In the genomic region with DNA sequence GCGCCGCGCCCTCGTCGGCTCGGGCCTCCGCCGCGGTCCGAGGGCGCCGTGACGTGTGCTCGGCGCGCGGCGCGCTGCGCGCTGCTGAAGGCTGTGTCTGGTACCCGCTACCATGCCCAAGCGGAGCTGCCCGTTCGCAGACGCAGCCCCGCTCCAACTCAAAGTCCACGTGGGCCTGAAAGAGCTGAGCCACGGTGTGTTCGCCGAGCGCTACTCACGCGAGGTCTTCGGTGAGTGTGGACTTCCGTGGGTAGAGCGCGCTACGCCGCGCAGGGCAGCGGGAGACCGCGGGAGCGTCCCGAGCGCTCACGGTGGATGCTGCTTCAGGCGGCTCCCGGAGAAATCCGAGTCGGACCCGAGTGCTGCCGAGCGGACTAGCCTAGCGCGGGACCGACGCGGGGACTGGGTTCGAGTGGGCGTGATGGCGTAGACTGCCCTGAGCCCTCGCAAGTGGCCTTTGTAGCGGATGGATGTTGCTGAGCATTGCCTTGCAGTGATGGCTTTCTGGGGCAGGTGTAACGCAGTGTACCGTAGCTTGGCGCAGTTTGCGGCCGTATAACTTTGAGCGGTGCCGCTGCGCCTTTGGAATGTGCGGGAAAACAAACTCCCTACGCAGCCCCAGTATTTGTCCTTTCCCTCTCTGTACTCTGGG, we compare ENCODE assay signal across 8 mouse cellular contexts. TPM values are rescaled to one million over a fixed set of nuclear protein-coding genes. Genes with fewer than 3 reads are reported as not detected.
DNase-seq lines count a peak whose midpoint lies in the region; ATAC-seq and TF ChIP-seq lines count a peak whose summit lies in the region.

No protein-coding gene starts in this region.

- peak overlapping the region; percentile 74 for H3K4me3 ChIP-seq in C2C12 (ENCODE audit: insufficient read depth, poor library complexity, severe bottlenecking)
- H3K4me3 ChIP-seq in hindbrain, embryonic 15.5 days, result peak overlapping the region; percentile 57
- H3K4me3 ChIP-seq in liver, embryonic 15.5 days (replicated peaks), result peak overlapping the region; percentile 88

- peaks cover 21% of the 10 kb centered on the region for H3K4me1 ChIP-seq in hindbrain, embryonic 15.5 days (replicated peaks)
- peaks cover 49% of the 10 kb centered on the region for H3K4me1 ChIP-seq in liver, embryonic 15.5 days (replicated peaks)

- peak; percentile 45 for DNase-seq in gastrocnemius, postnatal 10 days
- DNase-seq in gastrocnemius, postnatal 14 days, result no peak
- DNase-seq in embryo, embryonic 10.5 days (ENCODE audit: low spot score), result peak; percentile 51
- DNase-seq in right cerebral cortex, postnatal 14 days, result peak; percentile 68

- H3ac ChIP-seq in C2C12 (ENCODE audit: control insufficient read depth, insufficient read length, low read depth), result peak overlapping the region; percentile 89

- H3K9ac ChIP-seq in hindbrain, embryonic 15.5 days, result peak overlapping the region; percentile 67
- H3K9ac ChIP-seq in liver, embryonic 15.5 days, result peak overlapping the region; percentile 81

- no peak for TF ChIP-seq CTCF in C2C12 (IDR thresholded peaks at IDR 0.05; ENCODE audit: control insufficient read depth, insufficient read depth, insufficient read length)

- peaks cover 49% of the 10 kb centered on the region for H3K79me2 ChIP-seq in C2C12 (ENCODE audit: control insufficient read depth, insufficient read depth)

- no peaks in the 10 kb centered on the region for H3K9me3 ChIP-seq in hindbrain, embryonic 15.5 days
- no peaks in the 10 kb centered on the region for H3K9me3 ChIP-seq in liver, embryonic 15.5 days (replicated peaks)

- H3K27ac ChIP-seq in hindbrain, embryonic 15.5 days (replicated peaks), result peak overlapping the region; percentile 86
- peak overlapping the region; percentile 83 for H3K27ac ChIP-seq in liver, embryonic 15.5 days (replicated peaks)

- WGBS in hindbrain, embryonic 15.5 days, result under 1% methylated on average over 75 of the region's 75 CpGs
- under 1% methylated on average over 75 of the region's 75 CpGs for WGBS in liver, embryonic 15.5 days (ENCODE audit: insufficient replicate concordance)

- H3K4me2 ChIP-seq in hindbrain, embryonic 15.5 days, result peak overlapping the region; percentile 73
- peak overlapping the region; percentile 97 for H3K4me2 ChIP-seq in liver, embryonic 15.5 days

- H3K36me3 ChIP-seq in C2C12 (ENCODE audit: control insufficient read depth, insufficient read depth), result peaks cover 20% of the 10 kb centered on the region
- H3K36me3 ChIP-seq in hindbrain, embryonic 15.5 days, result peaks cover 21% of the 10 kb centered on the region; the same call in 1 of the 2 replicates
- peaks cover 29% of the 10 kb centered on the region for H3K36me3 ChIP-seq in liver, embryonic 15.5 days (replicated peaks)

- H3K27me3 ChIP-seq in C2C12 (ENCODE audit: control insufficient read depth, insufficient read depth, insufficient read length), result no peaks in the 10 kb centered on the region
- H3K27me3 ChIP-seq in hindbrain, embryonic 15.5 days, result no peaks in the 10 kb centered on the region
- H3K27me3 ChIP-seq in liver, embryonic 15.5 days, result no peaks in the 10 kb centered on the region

- peak; percentile 52 for ATAC-seq in hindbrain, embryonic 15.5 days (ENCODE audit: low FRiP score, low read depth)
- peak; percentile 14 for ATAC-seq in liver, embryonic 15.5 days (ENCODE audit: insufficient read depth)
- no peak for ATAC-seq in activated CD4-positive, CD25-positive, alpha-beta regulatory T cell, adult 4 months

- peaks cover 31% of the 10 kb centered on the region for H3K79me3 ChIP-seq in C2C12 (ENCODE audit: low read depth)

- intact Hi-C loops in gastrocnemius, postnatal 14 days (cut with DNase I; ENCODE audit: low total_unique reads), result no loop called here

TF ChIP-seq in C2C12, 6 proteins besides CTCF, POLR2A, EP300 and RAD21:
- TF ChIP-seq MAX (IDR thresholded peaks at IDR 0.05) (peak; percentile 19), MYOG (IDR thresholded peaks at IDR 0.05; ENCODE audit: control insufficient read depth, extremely low read depth, insufficient read length) (no peak), USF1 (IDR thresholded peaks at IDR 0.05; ENCODE audit: low read depth) (no peak), FOSL1 (IDR thresholded peaks at IDR 0.05; ENCODE audit: insufficient read depth, low read length, poor library complexity, severe bottlenecking) (no peak), MYOD1 (IDR thresholded peaks at IDR 0.05; ENCODE audit: control insufficient read depth, insufficient read length, low read depth) (no peak), CEBPB (IDR thresholded peaks at IDR 0.05; ENCODE audit: low read depth) (no peak)

RNA-seq across cellular contexts. Expression of a gene that starts 0.5 kb away (rescaled TPM):
- 10 to 100 TPM; 27.2 to 28.1 TPM for total RNA-seq in gastrocnemius, postnatal 10 days (2021)
- 10 to 100 TPM; 16.9 to 18.7 TPM for total RNA-seq in gastrocnemius, postnatal 14 days (2021)
- polyA plus RNA-seq in C2C12 (2012; fragmentation: generic; extraction: Trizol), result 164 TPM
- polyA plus RNA-seq in hindbrain, embryonic 15.5 days (2015; fragmentation: Nextera tagmentation; extraction: Ambion mirVana), result 55.6 and 61.2 TPM in 2 replicates
- polyA plus RNA-seq in liver, embryonic 15.5 days (2015; fragmentation: Nextera tagmentation; extraction: Ambion mirVana), result 106 and 114 TPM in 2 replicates
- 10 to 100 TPM; 38.7 to 44.6 TPM for polyA plus RNA-seq in activated CD4-positive, CD25-positive, alpha-beta regulatory T cell, adult 4 months (2017; shearing (Covaris generic))

RNA-seq across cellular contexts. Expression of a gene that starts 25.1 kb away (rescaled TPM):
- 100 to 1,000 TPM; 340 to 358 TPM for total RNA-seq in gastrocnemius, postnatal 10 days (2021)
- 100 to 1,000 TPM; 462 to 471 TPM for total RNA-seq in gastrocnemius, postnatal 14 days (2021)
- 10.1 TPM for polyA plus RNA-seq in C2C12 (2012; fragmentation: generic; extraction: Trizol)
- 5.8 and 6.3 TPM in 2 replicates for polyA plus RNA-seq in hindbrain, embryonic 15.5 days (2015; fragmentation: Nextera tagmentation; extraction: Ambion mirVana)
- 13.4 TPM in 2 replicates for polyA plus RNA-seq in liver, embryonic 15.5 days (2015; fragmentation: Nextera tagmentation; extraction: Ambion mirVana)
- polyA plus RNA-seq in activated CD4-positive, CD25-positive, alpha-beta regulatory T cell, adult 4 months (2017; shearing (Covaris generic)), result 1 to 10 TPM in 1 of 2 experiments, under 1 TPM in 1; 0.86 to 1.3 TPM

RNA-seq across cellular contexts. Expression of a gene that starts 29.7 kb away (rescaled TPM):
- total RNA-seq in gastrocnemius, postnatal 10 days (2021), result 100 to 1,000 TPM; 133 to 142 TPM
- 10 to 100 TPM; 78.3 to 89.4 TPM for total RNA-seq in gastrocnemius, postnatal 14 days (2021)
- 297 TPM for polyA plus RNA-seq in C2C12 (2012; fragmentation: generic; extraction: Trizol)
- polyA plus RNA-seq in hindbrain, embryonic 15.5 days (2015; fragmentation: Nextera tagmentation; extraction: Ambion mirVana), result 150 and 159 TPM in 2 replicates
- 28.4 and 36.9 TPM in 2 replicates for polyA plus RNA-seq in liver, embryonic 15.5 days (2015; fragmentation: Nextera tagmentation; extraction: Ambion mirVana)
- polyA plus RNA-seq in activated CD4-positive, CD25-positive, alpha-beta regulatory T cell, adult 4 months (2017; shearing (Covaris generic)), result 10 to 100 TPM; 17.3 to 23.5 TPM

RNA-seq across cellular contexts. Expression of a gene that starts 33.6 kb away (rescaled TPM):
- total RNA-seq in gastrocnemius, postnatal 10 days (2021), result 1 to 10 TPM; 1.8 to 2.1 TPM
- total RNA-seq in gastrocnemius, postnatal 14 days (2021), result 1 to 10 TPM; 1.3 to 2.1 TPM
- polyA plus RNA-seq in C2C12 (2012; fragmentation: generic; extraction: Trizol), result 4.2 TPM
- polyA plus RNA-seq in hindbrain, embryonic 15.5 days (2015; fragmentation: Nextera tagmentation; extraction: Ambion mirVana), result 2.3 and 4.2 TPM in 2 replicates
- 1.0 and 1.2 TPM in 2 replicates for polyA plus RNA-seq in liver, embryonic 15.5 days (2015; fragmentation: Nextera tagmentation; extraction: Ambion mirVana)
- polyA plus RNA-seq in activated CD4-positive, CD25-positive, alpha-beta regulatory T cell, adult 4 months (2017; shearing (Covaris generic)), result 1 to 10 TPM; 2.2 to 2.6 TPM

RNA-seq across cellular contexts. Expression of a gene that starts 56.4 kb away (rescaled TPM):
- total RNA-seq in gastrocnemius, postnatal 10 days (2021), result 10 to 100 TPM; 16.8 to 22.5 TPM
- 10 to 100 TPM; 15.0 to 16.1 TPM for total RNA-seq in gastrocnemius, postnatal 14 days (2021)
- 118 TPM for polyA plus RNA-seq in C2C12 (2012; fragmentation: generic; extraction: Trizol)
- polyA plus RNA-seq in hindbrain, embryonic 15.5 days (2015; fragmentation: Nextera tagmentation; extraction: Ambion mirVana), result 0.89 and 1.0 TPM in 2 replicates
- polyA plus RNA-seq in liver, embryonic 15.5 days (2015; fragmentation: Nextera tagmentation; extraction: Ambion mirVana), result 2.7 TPM in 2 replicates
- 10 to 100 TPM in 1 of 2 experiments, 1 to 10 TPM in 1; 9.9 to 11.0 TPM for polyA plus RNA-seq in activated CD4-positive, CD25-positive, alpha-beta regulatory T cell, adult 4 months (2017; shearing (Covaris generic))
